Mouse (Mus musculus) midbrain, postnatal 0 days (tissue): ENCODE measurements around the gene Swsap1. TPM values are rescaled to one million over a fixed set of nuclear protein-coding genes. Genes with fewer than 3 reads are reported as not detected.
A peak's percentile ranks its signal among the peaks of the same experiment; 100 is the strongest.

Source experiments
- ATAC-seq: fragments of 200-750 bp; cut with Nextera tagmentation; 2 replicates; pipeline ENCODE4 v1.8.0; 2017; ENCODE audit warnings: moderate number of reproducible peaks, mild to moderate bottlenecking, moderate TSS enrichment, moderate library complexity; ENCODE audit not compliant: low FRiP score
- DNase-seq: peaks from one replicate; pipeline ENCODE4 v3.0.0-alpha.2; 2015; ENCODE audit warnings: low spot score
- H3K27ac ChIP-seq: fragments of 300-500 bp; sonication (generic); 2 replicates; pipeline ENCODE4 v1.5.1; 2014; ENCODE audit warnings: low read depth, mild to moderate bottlenecking, low read length, mixed read lengths
- H3K27me3 ChIP-seq: fragments of 300-500 bp; sonication (generic); 2 replicates; pipeline ENCODE4 v1.6.1; 2014; ENCODE audit warnings: low read length, control low read depth, mixed read lengths; ENCODE audit not compliant: insufficient read depth
- H3K36me3 ChIP-seq: fragments of 300-500 bp; sonication (generic); 2 replicates; pipeline ENCODE4 v1.6.1; 2014; ENCODE audit warnings: low read length, control low read depth, mixed read lengths; ENCODE audit not compliant: insufficient read depth
- H3K4me1 ChIP-seq: fragments of 300-500 bp; sonication (generic); 2 replicates; pipeline ENCODE4 v1.6.1; 2014; ENCODE audit warnings: mild to moderate bottlenecking, control low read depth, antibody characterized with exemption, low read length, mixed read lengths; ENCODE audit not compliant: insufficient read depth
- H3K4me2 ChIP-seq: fragments of 300-500 bp; sonication (generic); 2 replicates; pipeline ENCODE4 v1.6.1; 2014; ENCODE audit warnings: low read depth, mild to moderate bottlenecking, low read length, mixed read lengths; ENCODE audit not compliant: poor library complexity, severe bottlenecking
- H3K4me3 ChIP-seq: fragments of 300-500 bp; sonication (generic); 2 replicates; pipeline ENCODE4 v1.5.1; 2014; ENCODE audit warnings: low read depth, mild to moderate bottlenecking, low read length, moderate library complexity
- H3K9ac ChIP-seq: fragments of 300-500 bp; sonication (generic); replicated peaks from 2 replicates; pipeline ENCODE4 v1.6.1; 2014; ENCODE audit warnings: mild to moderate bottlenecking, low read length, moderate library complexity, mixed read lengths; ENCODE audit not compliant: poor library complexity, severe bottlenecking
- H3K9me3 ChIP-seq: fragments of 300-500 bp; sonication (generic); 2 replicates; pipeline ENCODE4 v1.6.1; 2016; ENCODE audit warnings: low read length, control low read depth
- CTCF ChIP-seq: IDR thresholded peaks from 2 replicates; pipeline ENCODE4 v1.5.1; 2016; ENCODE audit warnings: antibody characterized with exemption, mild to moderate bottlenecking
- whole genome bisulfite sequencing: fragments of 180-500 bp; shearing (Covaris S2); extraction: QIAGEN DNeasy Blood & Tissue Kit; methylation state at CpG from one replicate; pipeline ENCODE4 v1.1.7; 2014; 5-methylcytosine and 5-hydroxymethylcytosine counted together
- polyA plus RNA-seq: library from polyadenylated mRNA; unstranded; fragments of >200 nt; fragmentation: Nextera tagmentation; extraction: Ambion mirVana; gene quantifications from 2 replicates; pipeline ENCODE4 v1.2.1, GENCODE M21; 2015
- total RNA-seq: library from RNA; depleted of rRNA; stranded (reverse); fragments of >200 nt; gene quantifications from 2 replicates; pipeline ENCODE4 v1.2.3, GENCODE M21; 2014

Gene Swsap1
- total and polyA plus RNA-seq, 2 experiments from 2014 or later: 8.0 to 38.6 TPM

- H3K36me3 ChIP-seq: no peaks in the 10 kb centered on the region; the same call in 1 of the 2 replicates
- no peak overlapping the region for H3K27ac ChIP-seq
- TF ChIP-seq CTCF: no peak
- peaks cover 23% of the 10 kb centered on the region for H3K27me3 ChIP-seq
- no peak overlapping the region for H3K9ac ChIP-seq
- 87% methylated on average over 5 of the region's 5 CpGs for WGBS
- no peak overlapping the region for H3K4me2 ChIP-seq
- H3K9me3 ChIP-seq: no peaks in the 10 kb centered on the region
- no peak overlapping the region for H3K4me3 ChIP-seq
- peaks cover 19% of the 10 kb centered on the region; the same call in 1 of the 2 replicates for H3K4me1 ChIP-seq
- no peak for DNase-seq
- no peak for ATAC-seq
These were observed 2.8 kb downstream of the Swsap1 start for GRCm38 (mm10) chr9:21958372-21958771.

- DNase-seq (no peak), ATAC-seq (no peak)
- no peak for TF ChIP-seq CTCF
- peaks cover 23% of the 10 kb centered on the region for H3K27me3 ChIP-seq
- no peak overlapping the region for H3K27ac ChIP-seq
- no peaks in the 10 kb centered on the region for H3K9me3 ChIP-seq
- no peak overlapping the region for H3K4me2 ChIP-seq
- H3K4me3 ChIP-seq: no peak overlapping the region
- H3K9ac ChIP-seq: no peak overlapping the region
- no peaks in the 10 kb centered on the region; the same call in 1 of the 2 replicates for H3K36me3 ChIP-seq
- 83% methylated on average over 7 of the region's 7 CpGs for WGBS
- peaks cover 19% of the 10 kb centered on the region; the same call in 1 of the 2 replicates for H3K4me1 ChIP-seq
These were observed 3.7 kb downstream of the Swsap1 start for GRCm38 (mm10) chr9:21959244-21959643.

GRCm38 (mm10) chr9:21960135-21960534 is 4.6 kb downstream of the Swsap1 start:
- Histone ChIP-seq H3K4me1 (peaks cover 19% of the 10 kb centered on the region; the same call in 1 of the 2 replicates), H3K36me3 (no peaks in the 10 kb centered on the region; the same call in 1 of the 2 replicates), H3K4me2 (no peak overlapping the region), H3K27me3 (peaks cover 23% of the 10 kb centered on the region), H3K9ac (no peak overlapping the region), H3K27ac (no peak overlapping the region), H3K4me3 (no peak overlapping the region), H3K9me3 (no peaks in the 10 kb centered on the region)
- DNase-seq: no peak
- no peak for TF ChIP-seq CTCF
- ATAC-seq: no peak
- WGBS: 62% methylated on average over 9 of the region's 9 CpGs

- H3K9me3 ChIP-seq: no peaks in the 10 kb centered on the region
- H3K4me2 ChIP-seq: peak overlapping the region; percentile 10; the same call in 1 of the 2 replicates
- no peak for DNase-seq
- H3K4me3 ChIP-seq: no peak overlapping the region
- no peak; the same call in 1 of the 2 replicates for TF ChIP-seq CTCF
- WGBS: 14% methylated on average over 26 of the region's 26 CpGs
- H3K36me3 ChIP-seq: no peaks in the 10 kb centered on the region; the same call in 1 of the 2 replicates
- H3K9ac ChIP-seq: no peak overlapping the region
- H3K4me1 ChIP-seq: peaks cover 19% of the 10 kb centered on the region; the same call in 1 of the 2 replicates
- H3K27ac ChIP-seq: no peak overlapping the region
- H3K27me3 ChIP-seq: peaks cover 23% of the 10 kb centered on the region
- ATAC-seq: no peak
These were observed 5.1 kb downstream of the Swsap1 start for GRCm38 (mm10) chr9:21960558-21961208.

GRCm38 (mm10) chr9:21961366-21961980 is 5.9 kb downstream of the Swsap1 start:
- H3K9ac ChIP-seq: no peak overlapping the region
- no peak for ATAC-seq
- TF ChIP-seq CTCF: no peak

GRCm38 (mm10) chr9:21962010-21962409 is 6.5 kb downstream of the Swsap1 start:
- 0% methylated on average over 13 of the region's 15 CpGs for WGBS
- ATAC-seq: no peak
- DNase-seq: no peak
- Histone ChIP-seq H3K4me2 (peak overlapping the region; percentile 74), H3K27me3 (peaks cover 23% of the 10 kb centered on the region), H3K27ac (no peak overlapping the region), H3K4me1 (peaks cover 13% of the 10 kb centered on the region; the same call in 1 of the 2 replicates), H3K4me3 (peak overlapping the region; percentile 35), H3K36me3 (no peaks in the 10 kb centered on the region; the same call in 1 of the 2 replicates), H3K9me3 (no peaks in the 10 kb centered on the region), H3K9ac (no peak overlapping the region)
- 0 out of 2 replicates have a peak, but pooled peaks have one; percentile 33 for TF ChIP-seq CTCF

More at GRCm38 (mm10) chr9:21961366-21961980, 5.9 kb downstream of the Swsap1 start:
- Histone ChIP-seq H3K4me1 (peaks cover 16% of the 10 kb centered on the region; the same call in 1 of the 2 replicates), H3K4me2 (peak overlapping the region; percentile 74), H3K9me3 (no peaks in the 10 kb centered on the region), H3K36me3 (no peaks in the 10 kb centered on the region; the same call in 1 of the 2 replicates), H3K27ac (no peak overlapping the region), H3K27me3 (peaks cover 23% of the 10 kb centered on the region), H3K4me3 (peak overlapping the region; percentile 35)
- WGBS: 2% methylated on average over 35 of the region's 35 CpGs
- DNase-seq: no peak
